Mouse (Mus musculus) heart, embryonic 12.5 days (tissue): ENCODE results near the gene Acsf3. TPM values are rescaled to one million over a fixed set of nuclear protein-coding genes. Genes with fewer than 3 reads are reported as not detected.

Experiments
- ATAC-seq: fragments of 200-750 bp; cut with Nextera tagmentation; 2 replicates; pipeline ENCODE4 v1.8.0; 2017; ENCODE audit warnings: moderate TSS enrichment, moderate library complexity; ENCODE audit not compliant: insufficient number of reproducible peaks, low FRiP score
- H3K27ac ChIP-seq: fragments of 300-500 bp; sonication (generic); 2 replicates; pipeline ENCODE4 v1.5.1; 2016; ENCODE audit warnings: mild to moderate bottlenecking, moderate library complexity; ENCODE audit not compliant: poor library complexity, severe bottlenecking
- H3K27me3 ChIP-seq: fragments of 300-500 bp; sonication (generic); replicated peaks from 2 replicates; pipeline ENCODE4 v1.6.1; 2016; ENCODE audit warnings: mild to moderate bottlenecking, moderate library complexity
- H3K36me3 ChIP-seq: fragments of 300-500 bp; sonication (generic); 2 replicates; pipeline ENCODE4 v1.6.1; 2016; ENCODE audit warnings: mild to moderate bottlenecking, moderate library complexity
- H3K4me1 ChIP-seq: fragments of 300-500 bp; sonication (generic); replicated peaks from 2 replicates; pipeline ENCODE4 v1.6.1; 2016; ENCODE audit warnings: mild to moderate bottlenecking
- H3K4me2 ChIP-seq: fragments of 300-500 bp; sonication (generic); 2 replicates; pipeline ENCODE4 v1.6.1; 2016; ENCODE audit warnings: mild to moderate bottlenecking, moderate library complexity
- H3K4me3 ChIP-seq: fragments of 300-500 bp; sonication (generic); 2 replicates; pipeline ENCODE4 v1.5.1; 2016; ENCODE audit warnings: mild to moderate bottlenecking
- H3K9ac ChIP-seq: fragments of 300-500 bp; sonication (generic); 2 replicates; pipeline ENCODE4 v1.6.1; 2016; ENCODE audit warnings: mild to moderate bottlenecking, moderate library complexity
- H3K9me3 ChIP-seq: fragments of 300-500 bp; sonication (generic); replicated peaks from 2 replicates; pipeline ENCODE4 v1.6.1; 2016; ENCODE audit warnings: mild to moderate bottlenecking, moderate library complexity
- WGBS: fragments of 180-500 bp; shearing (Covaris S2); methylation state at CpG from one replicate; pipeline ENCODE4 v1.1.7; 2016; 5-methylcytosine and 5-hydroxymethylcytosine counted together
- polyA plus RNA-seq: library from polyadenylated mRNA; unstranded; fragments of >200 nt; fragmentation: Nextera tagmentation; extraction: Ambion mirVana; gene quantifications from 2 replicates; pipeline ENCODE4 v1.2.1, GENCODE M21; 2016

Gene Acsf3
- polyA plus RNA-seq, 1 experiment from 2014 or later, result 14.4 TPM

GRCm38 (mm10) chr8:122811870-122812494 lies 36.7 kb downstream of the Acsf3 start:
- no peak for ATAC-seq
- WGBS, result 86% methylated on average over 16 of the region's 16 CpGs

GRCm38 (mm10) chr8:122812610-122813250 lies 37.4 kb downstream of the Acsf3 start:
- Histone ChIP-seq H3K4me3 (no peak overlapping the region), H3K27ac (no peak overlapping the region), H3K4me2 (no peak overlapping the region), H3K9me3 (no peaks in the 10 kb centered on the region), H3K27me3 (no peaks in the 10 kb centered on the region), H3K36me3 (peaks cover 30% of the 10 kb centered on the region), H3K4me1 (peaks cover 12% of the 10 kb centered on the region), H3K9ac (no peak overlapping the region)
- 80% methylated on average over 14 of the region's 14 CpGs for WGBS
- no peak for ATAC-seq

More at GRCm38 (mm10) chr8:122811870-122812494, 36.7 kb downstream of the Acsf3 start:
- H3K4me3 ChIP-seq, result no peak overlapping the region
- H3K27ac ChIP-seq, result no peak overlapping the region
- no peaks in the 10 kb centered on the region for H3K9me3 ChIP-seq
- peaks cover 8% of the 10 kb centered on the region for H3K4me1 ChIP-seq
- H3K4me2 ChIP-seq, result no peak overlapping the region
- no peaks in the 10 kb centered on the region for H3K27me3 ChIP-seq
- H3K9ac ChIP-seq, result no peak overlapping the region
- peaks cover 24% of the 10 kb centered on the region for H3K36me3 ChIP-seq

GRCm38 (mm10) chr8:122814608-122815007 lies 39.3 kb downstream of the Acsf3 start:
- H3K36me3 ChIP-seq, result peaks cover 35% of the 10 kb centered on the region
- peaks cover 16% of the 10 kb centered on the region for H3K4me1 ChIP-seq
- H3K27ac ChIP-seq, result no peak overlapping the region
- H3K9me3 ChIP-seq, result no peaks in the 10 kb centered on the region
- 34% methylated on average over 7 of the region's 7 CpGs for WGBS
- H3K9ac ChIP-seq, result no peak overlapping the region
- H3K27me3 ChIP-seq, result no peaks in the 10 kb centered on the region
- no peak overlapping the region for H3K4me3 ChIP-seq
- H3K4me2 ChIP-seq, result no peak overlapping the region
- ATAC-seq, result no peak

- H3K27me3 ChIP-seq, result no peaks in the 10 kb centered on the region
- H3K9ac ChIP-seq, result no peak overlapping the region
- H3K4me3 ChIP-seq, result no peak overlapping the region
- H3K36me3 ChIP-seq, result peaks cover 31% of the 10 kb centered on the region
- H3K4me1 ChIP-seq, result peaks cover 16% of the 10 kb centered on the region
- no peaks in the 10 kb centered on the region for H3K9me3 ChIP-seq
- H3K4me2 ChIP-seq, result no peak overlapping the region
- H3K27ac ChIP-seq, result no peak overlapping the region
- 81% methylated on average over 6 of the region's 6 CpGs for WGBS
- no peak for ATAC-seq
These were observed 41.7 kb downstream of the Acsf3 start for GRCm38 (mm10) chr8:122816965-122817364.

- H3K4me3 ChIP-seq, result no peak overlapping the region
- H3K4me2 ChIP-seq, result no peak overlapping the region
- peaks cover 27% of the 10 kb centered on the region for H3K36me3 ChIP-seq
- no peak overlapping the region for H3K27ac ChIP-seq
- WGBS, result 37% methylated on average over 13 of the region's 13 CpGs
- H3K9me3 ChIP-seq, result no peaks in the 10 kb centered on the region
- H3K27me3 ChIP-seq, result no peaks in the 10 kb centered on the region
- no peak for ATAC-seq
- H3K4me1 ChIP-seq, result peaks cover 16% of the 10 kb centered on the region
- H3K9ac ChIP-seq, result no peak overlapping the region
These were observed 42.6 kb downstream of the Acsf3 start for GRCm38 (mm10) chr8:122817724-122818496.

- Histone ChIP-seq H3K9me3 (no peaks in the 10 kb centered on the region), H3K27me3 (no peaks in the 10 kb centered on the region), H3K27ac (no peak overlapping the region), H3K9ac (no peak overlapping the region), H3K4me2 (no peak overlapping the region), H3K4me1 (peaks cover 9% of the 10 kb centered on the region), H3K4me3 (no peak overlapping the region), H3K36me3 (peaks cover 17% of the 10 kb centered on the region)
- ATAC-seq, result no peak
- 67% methylated on average over 11 of the region's 11 CpGs for WGBS
These were observed 44.5 kb downstream of the Acsf3 start for GRCm38 (mm10) chr8:122819776-122820175.

GRCm38 (mm10) chr8:122824571-122824970 lies 49.3 kb downstream of the Acsf3 start:
- H3K27me3 ChIP-seq, result peaks cover 9% of the 10 kb centered on the region; the same call in 1 of the 2 replicates
- ATAC-seq, result no peak
- 36% methylated on average over 5 of the region's 5 CpGs for WGBS
- H3K9me3 ChIP-seq, result no peaks in the 10 kb centered on the region
- no peak overlapping the region for H3K4me3 ChIP-seq
- no peaks in the 10 kb centered on the region for H3K36me3 ChIP-seq
- H3K27ac ChIP-seq, result no peak overlapping the region
- H3K9ac ChIP-seq, result no peak overlapping the region
- no peak overlapping the region for H3K4me2 ChIP-seq
- H3K4me1 ChIP-seq, result no peaks in the 10 kb centered on the region

- 75% methylated on average over 9 of the region's 9 CpGs for WGBS
- Histone ChIP-seq H3K36me3 (no peaks in the 10 kb centered on the region), H3K4me1 (no peaks in the 10 kb centered on the region), H3K27ac (no peak overlapping the region), H3K4me3 (no peak overlapping the region), H3K9ac (no peak overlapping the region), H3K4me2 (no peak overlapping the region), H3K9me3 (no peaks in the 10 kb centered on the region), H3K27me3 (peaks cover 9% of the 10 kb centered on the region; the same call in 1 of the 2 replicates)
- ATAC-seq, result no peak
These were observed 49.7 kb downstream of the Acsf3 start for GRCm38 (mm10) chr8:122824986-122825385.

- H3K4me1 ChIP-seq, result no peaks in the 10 kb centered on the region
- no peak overlapping the region for H3K4me2 ChIP-seq
- peaks cover 9% of the 10 kb centered on the region; the same call in 1 of the 2 replicates for H3K27me3 ChIP-seq
- no peaks in the 10 kb centered on the region for H3K9me3 ChIP-seq
- no peak overlapping the region for H3K27ac ChIP-seq
- no peak overlapping the region for H3K4me3 ChIP-seq
- H3K36me3 ChIP-seq, result no peaks in the 10 kb centered on the region
- no peak overlapping the region for H3K9ac ChIP-seq
- 59% methylated on average over 8 of the region's 8 CpGs for WGBS
- ATAC-seq, result no peak
These were observed 50.1 kb downstream of the Acsf3 start for GRCm38 (mm10) chr8:122825408-122825807.

GRCm38 (mm10) chr8:122829396-122829795 lies 54.1 kb downstream of the Acsf3 start:
- Histone ChIP-seq H3K4me1 (no peaks in the 10 kb centered on the region), H3K27me3 (peaks cover 13% of the 10 kb centered on the region), H3K4me3 (no peak overlapping the region), H3K9ac (no peak overlapping the region), H3K4me2 (no peak overlapping the region), H3K36me3 (no peaks in the 10 kb centered on the region), H3K27ac (no peak overlapping the region), H3K9me3 (no peaks in the 10 kb centered on the region)
- 61% methylated on average over 3 of the region's 3 CpGs for WGBS
- no peak for ATAC-seq

- Histone ChIP-seq H3K4me2 (no peak overlapping the region), H3K4me3 (no peak overlapping the region), H3K36me3 (no peaks in the 10 kb centered on the region), H3K27ac (no peak overlapping the region), H3K27me3 (peaks cover 13% of the 10 kb centered on the region), H3K9me3 (no peaks in the 10 kb centered on the region), H3K4me1 (no peaks in the 10 kb centered on the region), H3K9ac (no peak overlapping the region)
- ATAC-seq, result peak; percentile 65
- WGBS, result 39% methylated on average over 8 of the region's 8 CpGs
These were observed 55.2 kb downstream of the Acsf3 start for GRCm38 (mm10) chr8:122830349-122831061.
